Mouse (Mus musculus) heart, embryonic 16.5 days (tissue): ENCODE measurements around the gene Fam198a. TPM values are rescaled to one million over a fixed set of nuclear protein-coding genes. Genes with fewer than 3 reads are reported as not detected.

ENCODE experiments used
- ATAC-seq: fragments of 200-750 bp; cut with Nextera tagmentation; replicated peaks from 2 replicates; pipeline ENCODE4 v1.8.0; 2017; ENCODE audit warnings: moderate number of reproducible peaks; ENCODE audit not compliant: insufficient read depth, low FRiP score; ENCODE audit errors: extremely low read depth
- H3K27ac ChIP-seq: fragments of 300-500 bp; sonication (generic); 2 replicates; pipeline ENCODE4 v1.5.1; 2014; ENCODE audit warnings: mild to moderate bottlenecking, low read length, control low read depth, moderate library complexity
- H3K27me3 ChIP-seq: fragments of 300-500 bp; sonication (generic); 2 replicates; pipeline ENCODE4 v1.6.1; 2014; ENCODE audit warnings: low read length, mixed read lengths; ENCODE audit not compliant: control insufficient read depth, insufficient read depth
- H3K36me3 ChIP-seq: fragments of 300-500 bp; sonication (generic); 2 replicates; pipeline ENCODE4 v1.6.1; 2014; ENCODE audit not compliant: control insufficient read depth, insufficient read depth
- H3K4me1 ChIP-seq: fragments of 300-500 bp; sonication (generic); 2 replicates; pipeline ENCODE4 v1.6.1; 2014; ENCODE audit warnings: low read length, mixed read lengths; ENCODE audit not compliant: control insufficient read depth, insufficient read depth
- H3K4me2 ChIP-seq: fragments of 300-500 bp; sonication (generic); 2 replicates; pipeline ENCODE4 v1.6.1; 2014; ENCODE audit warnings: low read depth, mild to moderate bottlenecking, control low read depth, low read length
- H3K4me3 ChIP-seq: fragments of 300-500 bp; sonication (generic); 2 replicates; pipeline ENCODE4 v1.5.1; 2014; ENCODE audit warnings: mild to moderate bottlenecking, control low read depth, low read length
- H3K9ac ChIP-seq: fragments of 300-500 bp; sonication (generic); 2 replicates; pipeline ENCODE4 v1.6.1; 2014; ENCODE audit warnings: low read length, control low read depth
- H3K9me3 ChIP-seq: fragments of 300-500 bp; sonication (generic); replicated peaks from 2 replicates; pipeline ENCODE4 v1.6.1; 2016; ENCODE audit warnings: low read length; ENCODE audit not compliant: control insufficient read depth
- WGBS: fragments of 180-500 bp; shearing (Covaris S2); extraction: QIAGEN DNeasy Blood & Tissue Kit; methylation state at CpG from one replicate; pipeline ENCODE4 v1.1.7; 2014; 5-methylcytosine and 5-hydroxymethylcytosine counted together
- polyA plus RNA-seq: library from polyadenylated mRNA; unstranded; fragments of >200 nt; fragmentation: Nextera tagmentation; extraction: Ambion mirVana; gene quantifications from 2 replicates; pipeline ENCODE4 v1.2.1, GENCODE M21; 2015

The Fam198a gene
- polyA plus RNA-seq, 1 experiment from 2014 or later = 1.8 TPM

DNA sequence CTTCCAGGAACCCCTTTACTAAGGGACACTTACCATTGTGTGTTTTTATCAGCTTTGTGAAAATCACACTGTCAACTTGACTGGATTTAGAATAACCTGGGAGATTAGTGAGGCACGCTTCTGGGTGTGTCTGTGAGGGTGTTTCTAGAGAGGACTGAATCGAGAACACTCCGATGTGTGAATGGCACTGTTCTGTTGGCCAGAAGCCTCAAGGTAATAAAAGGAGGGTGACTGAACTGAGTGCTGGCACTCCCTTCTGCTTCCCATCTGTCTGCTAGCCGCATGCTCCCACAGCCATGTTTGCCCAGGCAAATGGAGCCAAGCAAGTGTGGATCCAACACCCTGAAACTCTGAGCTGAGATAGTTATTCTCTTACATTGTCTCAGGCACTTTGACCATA lies 47.2 kb downstream of the Fam198a start:
- Histone ChIP-seq H3K9me3 (no peaks in the 10 kb centered on the region), H3K4me1 (no peaks in the 10 kb centered on the region; the same call in 1 of the 2 replicates), H3K36me3 (no peaks in the 10 kb centered on the region), H3K4me3 (no peak overlapping the region), H3K9ac (no peak overlapping the region), H3K27ac (no peak overlapping the region), H3K27me3 (no peaks in the 10 kb centered on the region), H3K4me2 (no peak overlapping the region)
- 73% methylated on average over 4 of the region's 4 CpGs for WGBS
- ATAC-seq = no peak

GRCm38 (mm10) chr9:122006175-122006574 lies 55.4 kb downstream of the Fam198a start:
- H3K4me2 ChIP-seq = no peak overlapping the region
- no peak overlapping the region for H3K4me3 ChIP-seq
- ATAC-seq = no peak
- H3K27ac ChIP-seq = no peak overlapping the region
- H3K9ac ChIP-seq = no peak overlapping the region
- H3K36me3 ChIP-seq = no peaks in the 10 kb centered on the region
- H3K4me1 ChIP-seq = no peaks in the 10 kb centered on the region
- 82% methylated on average over 2 of the region's 2 CpGs for WGBS
- H3K27me3 ChIP-seq = no peaks in the 10 kb centered on the region
- H3K9me3 ChIP-seq = no peaks in the 10 kb centered on the region

GRCm38 (mm10) chr9:122006609-122007008 lies 55.8 kb downstream of the Fam198a start:
- no peaks in the 10 kb centered on the region for H3K4me1 ChIP-seq
- no peaks in the 10 kb centered on the region for H3K9me3 ChIP-seq
- WGBS = 9% methylated on average over 7 of the region's 7 CpGs
- no peak overlapping the region for H3K4me3 ChIP-seq
- no peak overlapping the region for H3K4me2 ChIP-seq
- H3K9ac ChIP-seq = no peak overlapping the region
- no peaks in the 10 kb centered on the region for H3K27me3 ChIP-seq
- no peaks in the 10 kb centered on the region for H3K36me3 ChIP-seq
- no peak for ATAC-seq
- H3K27ac ChIP-seq = no peak overlapping the region

GRCm38 (mm10) chr9:122008876-122009275 lies 58.1 kb downstream of the Fam198a start:
- no peak overlapping the region for H3K4me2 ChIP-seq
- H3K9ac ChIP-seq = no peak overlapping the region
- H3K4me1 ChIP-seq = no peaks in the 10 kb centered on the region
- no peaks in the 10 kb centered on the region for H3K27me3 ChIP-seq
- WGBS = 53% methylated on average over 2 of the region's 2 CpGs
- H3K9me3 ChIP-seq = no peaks in the 10 kb centered on the region
- H3K4me3 ChIP-seq = no peak overlapping the region
- no peaks in the 10 kb centered on the region for H3K36me3 ChIP-seq
- H3K27ac ChIP-seq = no peak overlapping the region
- ATAC-seq = no peak

- ATAC-seq = no peak
- no peak overlapping the region for H3K9ac ChIP-seq
- H3K4me3 ChIP-seq = no peak overlapping the region
- WGBS = 81% methylated on average over 2 of the region's 2 CpGs
- no peaks in the 10 kb centered on the region for H3K9me3 ChIP-seq
- H3K4me2 ChIP-seq = no peak overlapping the region
- H3K27me3 ChIP-seq = no peaks in the 10 kb centered on the region
- H3K27ac ChIP-seq = no peak overlapping the region
- no peaks in the 10 kb centered on the region for H3K4me1 ChIP-seq
- no peaks in the 10 kb centered on the region for H3K36me3 ChIP-seq
Measured at GRCm38 (mm10) chr9:122010751-122011150, 60.0 kb downstream of the Fam198a start.

- WGBS = 75% methylated on average over 2 of the region's 2 CpGs
- no peak for ATAC-seq
- Histone ChIP-seq H3K4me1 (no peaks in the 10 kb centered on the region), H3K9ac (no peak overlapping the region), H3K9me3 (no peaks in the 10 kb centered on the region), H3K27ac (no peak overlapping the region), H3K36me3 (no peaks in the 10 kb centered on the region), H3K4me3 (no peak overlapping the region), H3K4me2 (no peak overlapping the region), H3K27me3 (no peaks in the 10 kb centered on the region)
Measured at GRCm38 (mm10) chr9:122012816-122013215, 62.0 kb downstream of the Fam198a start.

DNA sequence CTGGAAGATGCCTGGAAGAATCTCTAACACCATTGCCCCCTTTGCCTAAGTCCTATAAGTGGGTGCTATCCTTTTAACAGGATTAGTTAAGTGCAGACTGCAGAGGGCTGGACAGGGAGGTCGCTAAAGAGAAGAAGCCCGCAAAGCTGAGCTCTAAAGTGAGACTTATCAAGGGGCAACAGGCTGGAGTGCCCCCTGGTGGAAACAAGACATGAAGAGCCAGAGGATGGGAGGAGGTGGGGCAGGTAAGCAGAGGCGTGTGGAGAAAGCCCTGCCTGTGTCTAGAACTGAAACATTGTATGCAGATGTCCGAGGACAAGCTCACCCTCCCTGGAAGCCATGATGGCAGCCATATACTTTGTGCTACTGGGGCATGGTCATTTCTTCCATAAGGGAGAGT lies 62.8 kb downstream of the Fam198a start:
- no peaks in the 10 kb centered on the region for H3K27me3 ChIP-seq
- no peaks in the 10 kb centered on the region for H3K36me3 ChIP-seq
- H3K4me3 ChIP-seq = no peak overlapping the region
- no peak overlapping the region for H3K27ac ChIP-seq
- 72% methylated on average over 4 of the region's 4 CpGs for WGBS
- H3K9ac ChIP-seq = no peak overlapping the region
- H3K4me2 ChIP-seq = no peak overlapping the region
- H3K4me1 ChIP-seq = no peaks in the 10 kb centered on the region
- no peaks in the 10 kb centered on the region for H3K9me3 ChIP-seq
- ATAC-seq = no peak

GRCm38 (mm10) chr9:122014241-122014667 lies 63.5 kb downstream of the Fam198a start:
- no peaks in the 10 kb centered on the region for H3K27me3 ChIP-seq
- WGBS = 17% methylated on average over 10 of the region's 10 CpGs
- no peak overlapping the region for H3K4me3 ChIP-seq
- H3K36me3 ChIP-seq = no peaks in the 10 kb centered on the region
- no peaks in the 10 kb centered on the region for H3K9me3 ChIP-seq
- H3K4me2 ChIP-seq = no peak overlapping the region
- peak; percentile 29; the same call in 1 of the 2 replicates for ATAC-seq
- H3K27ac ChIP-seq = no peak overlapping the region
- H3K9ac ChIP-seq = no peak overlapping the region
- peaks cover 4% of the 10 kb centered on the region for H3K4me1 ChIP-seq

- Histone ChIP-seq H3K4me1 (peaks cover 5% of the 10 kb centered on the region), H3K4me2 (no peak overlapping the region), H3K27me3 (no peaks in the 10 kb centered on the region), H3K27ac (no peak overlapping the region), H3K9ac (no peak overlapping the region), H3K4me3 (no peak overlapping the region), H3K9me3 (no peaks in the 10 kb centered on the region), H3K36me3 (no peaks in the 10 kb centered on the region)
- no peak for ATAC-seq
- WGBS = 78% methylated on average over 5 of the region's 5 CpGs
Measured at GRCm38 (mm10) chr9:122018079-122018478, 67.3 kb downstream of the Fam198a start.
